Mouse (Mus musculus): ENCODE results near the gene Otud4. TPM values are rescaled to one million over a fixed set of nuclear protein-coding genes. Genes with fewer than 3 reads are reported as not detected.

Otud4 gene
- total RNA-seq, 2 experiments from 2014 or later = 42.1 to 44.2 TPM

Other genes starting within 250 kb of the Otud4 start
- 10 to 100 TPM in 1 of 2 experiments, 1 to 10 TPM in 1; 8.9 to 10.6 TPM for gene Smad1, start 240.1 kb upstream of the Otud4 start, total RNA-seq (2021)
- gene Abce1, start 72.1 kb downstream of the Otud4 start, total RNA-seq (2021) = 10 to 100 TPM; 42.3 to 43.3 TPM
- 1 to 10 TPM; 4.0 to 4.5 TPM for gene Anapc10, start 72.2 kb downstream of the Otud4 start, total RNA-seq (2021)